Mouse (Mus musculus) hindbrain, embryonic 14.5 days (tissue): ENCODE measurements around the gene Gm45233. TPM values are rescaled to one million over a fixed set of nuclear protein-coding genes. Genes with fewer than 3 reads are reported as not detected.

Source experiments
- ATAC-seq: fragments of 200-750 bp; cut with Nextera tagmentation; 2 replicates; pipeline ENCODE4 v1.8.0; 2017; ENCODE audit warnings: moderate number of reproducible peaks, mild to moderate bottlenecking, moderate TSS enrichment, moderate library complexity; ENCODE audit not compliant: low FRiP score
- DNase-seq: peaks from one replicate; pipeline ENCODE4 v3.0.0-alpha.2; 2015; ENCODE audit warnings: low spot score
- H3K27ac ChIP-seq: fragments of 300-500 bp; sonication (generic); 2 replicates; pipeline ENCODE4 v1.5.1; 2014; ENCODE audit warnings: mild to moderate bottlenecking, moderate library complexity
- H3K27me3 ChIP-seq: fragments of 300-500 bp; sonication (generic); 2 replicates; pipeline ENCODE4 v1.6.1; 2014; ENCODE audit warnings: mild to moderate bottlenecking, low read length, mixed read lengths; ENCODE audit not compliant: control insufficient read depth, insufficient read depth
- H3K36me3 ChIP-seq: fragments of 300-500 bp; sonication (generic); replicated peaks from 2 replicates; pipeline ENCODE4 v1.6.1; 2014; ENCODE audit not compliant: control insufficient read depth, insufficient read depth
- H3K4me1 ChIP-seq: fragments of 300-500 bp; sonication (generic); replicated peaks from 2 replicates; pipeline ENCODE4 v1.6.1; 2014; ENCODE audit warnings: antibody characterized with exemption, low read length, mixed read lengths; ENCODE audit not compliant: control insufficient read depth, insufficient read depth
- H3K4me2 ChIP-seq: fragments of 300-500 bp; sonication (generic); replicated peaks from 2 replicates; pipeline ENCODE4 v1.6.1; 2014; ENCODE audit warnings: mild to moderate bottlenecking, moderate library complexity
- H3K4me3 ChIP-seq: fragments of 300-500 bp; sonication (generic); replicated peaks from 2 replicates; pipeline ENCODE4 v1.5.1; 2014; ENCODE audit warnings: mild to moderate bottlenecking, low read length
- H3K9ac ChIP-seq: fragments of 300-500 bp; sonication (generic); 2 replicates; pipeline ENCODE4 v1.6.1; 2014
- H3K9me3 ChIP-seq: fragments of 300-500 bp; sonication (generic); 2 replicates; pipeline ENCODE4 v1.6.1; 2016; ENCODE audit warnings: low read length; ENCODE audit not compliant: control insufficient read depth
- WGBS: fragments of 180-500 bp; shearing (Covaris S2); extraction: QIAGEN DNeasy Blood & Tissue Kit; methylation state at CpG from one replicate; pipeline ENCODE4 v1.1.7; 2014; 5-methylcytosine and 5-hydroxymethylcytosine counted together
- polyA plus RNA-seq: library from polyadenylated mRNA; unstranded; fragments of >200 nt; fragmentation: Nextera tagmentation; extraction: Ambion mirVana; gene quantifications from 2 replicates; pipeline ENCODE4 v1.2.1, GENCODE M21; 2014

Gene Gm45233
- polyA plus RNA-seq, 1 experiment from 2014 or later: 0.62 TPM

GRCm38 (mm10) chr7:43462851-43463250, 18.9 kb downstream of the Gm45233 start, which contains the start of gene Vsig10l:
Gene Vsig10l (plus strand): TSS chr7:43463151.
- H3K27me3 ChIP-seq: peaks cover 27% of the 10 kb centered on the region
- DNase-seq (no peak), ATAC-seq (no peak)
- H3K4me3 ChIP-seq: no peak within 1 kb of the TSS
- no peaks in the 10 kb centered on the region for H3K36me3 ChIP-seq
- H3K4me2 ChIP-seq: no peak within 1 kb of the TSS
- H3K4me1 ChIP-seq: peaks cover 13% of the 10 kb centered on the region; the same call in 1 of the 2 replicates
- WGBS: 72% methylated on average over 4 of the region's 4 CpGs
- no peak within 1 kb of the TSS for H3K27ac ChIP-seq
- H3K9ac ChIP-seq: no peak within 1 kb of the TSS
- no peaks in the 10 kb centered on the region for H3K9me3 ChIP-seq

- no peak overlapping the region for H3K27ac ChIP-seq
- no peaks in the 10 kb centered on the region for H3K9me3 ChIP-seq
- H3K4me2 ChIP-seq: no peak overlapping the region
- DNase-seq (no peak), ATAC-seq (no peak)
- H3K27me3 ChIP-seq: peaks cover 27% of the 10 kb centered on the region
- H3K9ac ChIP-seq: no peak overlapping the region
- H3K36me3 ChIP-seq: no peaks in the 10 kb centered on the region
- 84% methylated on average over 7 of the region's 7 CpGs for WGBS
- H3K4me1 ChIP-seq: peaks cover 13% of the 10 kb centered on the region; the same call in 1 of the 2 replicates
- no peak overlapping the region for H3K4me3 ChIP-seq
Observed at GRCm38 (mm10) chr7:43463976-43464375, 20.0 kb downstream of the Gm45233 start.

- DNase-seq: no peak
- Histone ChIP-seq H3K4me1 (peaks cover 13% of the 10 kb centered on the region; the same call in 1 of the 2 replicates), H3K4me2 (peak overlapping the region; percentile 78), H3K9me3 (no peaks in the 10 kb centered on the region), H3K9ac (peak overlapping the region; percentile 57), H3K27me3 (peaks cover 27% of the 10 kb centered on the region), H3K27ac (no peak overlapping the region), H3K36me3 (no peaks in the 10 kb centered on the region), H3K4me3 (peak overlapping the region; percentile 40)
- peak; percentile 72; the same call in 1 of the 2 replicates for ATAC-seq
- WGBS: 10% methylated on average over 35 of the region's 35 CpGs
Observed at GRCm38 (mm10) chr7:43464864-43465343, 21.0 kb downstream of the Gm45233 start.

- peak; percentile 82 for DNase-seq
Observed at GRCm38 (mm10) chr7:43465344-43466098, 21.6 kb downstream of the Gm45233 start.

GRCm38 (mm10) chr7:43466099-43466694, 22.3 kb downstream of the Gm45233 start:
- under 1% methylated on average over 33 of the region's 33 CpGs for WGBS
- Histone ChIP-seq H3K4me3 (peak overlapping the region; percentile 40), H3K27ac (no peak overlapping the region), H3K4me2 (peak overlapping the region; percentile 78), H3K36me3 (no peaks in the 10 kb centered on the region), H3K4me1 (peaks cover 13% of the 10 kb centered on the region; the same call in 1 of the 2 replicates), H3K9me3 (no peaks in the 10 kb centered on the region), H3K27me3 (peaks cover 27% of the 10 kb centered on the region), H3K9ac (peak overlapping the region; percentile 51)
- DNase-seq: peak; percentile 73
- ATAC-seq: peak; percentile 66

More at GRCm38 (mm10) chr7:43465344-43466098, 21.6 kb downstream of the Gm45233 start:
- Histone ChIP-seq H3K9ac (peak overlapping the region; percentile 57), H3K36me3 (no peaks in the 10 kb centered on the region), H3K27ac (no peak overlapping the region), H3K4me2 (peak overlapping the region; percentile 78), H3K4me3 (peak overlapping the region; percentile 40), H3K4me1 (peaks cover 13% of the 10 kb centered on the region; the same call in 1 of the 2 replicates), H3K9me3 (no peaks in the 10 kb centered on the region), H3K27me3 (peaks cover 27% of the 10 kb centered on the region)
- ATAC-seq: peak; percentile 83
- under 1% methylated on average over 33 of the region's 33 CpGs for WGBS

GRCm38 (mm10) chr7:43470373-43470772, 26.4 kb downstream of the Gm45233 start:
- Histone ChIP-seq H3K9ac (no peak overlapping the region), H3K27ac (no peak overlapping the region), H3K4me2 (no peak overlapping the region), H3K27me3 (0 out of 2 replicates have a peak, but pooled peaks cover 5% of the 10 kb centered on the region), H3K36me3 (peaks cover 21% of the 10 kb centered on the region), H3K4me3 (no peak overlapping the region), H3K9me3 (no peaks in the 10 kb centered on the region), H3K4me1 (0 out of 2 replicates have a peak, but pooled peaks cover 5% of the 10 kb centered on the region)
- 43% methylated on average over 8 of the region's 8 CpGs for WGBS
- ATAC-seq (no peak), DNase-seq (no peak)

GRCm38 (mm10) chr7:43475706-43476105, 31.8 kb downstream of the Gm45233 start:
- Histone ChIP-seq H3K27ac (no peak overlapping the region), H3K36me3 (peaks cover 38% of the 10 kb centered on the region), H3K4me1 (no peaks in the 10 kb centered on the region), H3K4me2 (no peak overlapping the region), H3K9me3 (no peaks in the 10 kb centered on the region), H3K27me3 (peaks cover 24% of the 10 kb centered on the region), H3K9ac (no peak overlapping the region), H3K4me3 (no peak overlapping the region)
- no peak for DNase-seq
- 13% methylated on average over 23 of the region's 23 CpGs for WGBS
- ATAC-seq: no peak

GRCm38 (mm10) chr7:43476376-43476775, 32.4 kb downstream of the Gm45233 start:
- ATAC-seq (no peak), DNase-seq (no peak)
- no peak overlapping the region for H3K4me2 ChIP-seq
- H3K27me3 ChIP-seq: peaks cover 24% of the 10 kb centered on the region
- no peak overlapping the region for H3K9ac ChIP-seq
- no peaks in the 10 kb centered on the region for H3K9me3 ChIP-seq
- H3K27ac ChIP-seq: no peak overlapping the region
- H3K4me1 ChIP-seq: no peaks in the 10 kb centered on the region; the same call in 1 of the 2 replicates
- WGBS: 8% methylated on average over 13 of the region's 13 CpGs
- no peak overlapping the region for H3K4me3 ChIP-seq
- H3K36me3 ChIP-seq: peaks cover 38% of the 10 kb centered on the region

- Histone ChIP-seq H3K36me3 (peaks cover 9% of the 10 kb centered on the region), H3K27me3 (peaks cover 24% of the 10 kb centered on the region), H3K4me1 (peaks cover 17% of the 10 kb centered on the region), H3K9ac (no peak overlapping the region), H3K4me3 (no peak overlapping the region), H3K4me2 (no peak overlapping the region), H3K9me3 (no peaks in the 10 kb centered on the region), H3K27ac (no peak overlapping the region)
- ATAC-seq (no peak), DNase-seq (no peak)
- 69% methylated on average over 3 of the region's 3 CpGs for WGBS
Observed at GRCm38 (mm10) chr7:43481191-43481590, 37.3 kb downstream of the Gm45233 start.
